In genomic region chr13:32827951-32828350, GRCm38 (mm10) we compare ENCODE assay signal across 10 mouse cellular contexts. TPM values are rescaled to one million over a fixed set of nuclear protein-coding genes. Genes with fewer than 3 reads are reported as not detected.
DNase-seq lines count a peak whose midpoint lies in the region; ATAC-seq and TF ChIP-seq lines count a peak whose summit lies in the region.
"Had no signal": no experiment of that assay in that cellular context is flagged by ENCODE, and none has a peak within 500 bp of the region (broad histone marks: within the 10 kb centered on the region; RNA-seq: fewer than 3 reads in every experiment).

No protein-coding gene starts in this region.

- H3K9me3 ChIP-seq in embryonic facial prominence, embryonic 10.5 days, result no peaks in the 10 kb centered on the region
- H3K9me3 ChIP-seq in intestine, embryonic 15.5 days, result no peaks in the 10 kb centered on the region
- H3K9me3 ChIP-seq in lung, postnatal 0 days (ENCODE audit: low read length), result no peaks in the 10 kb centered on the region
- H3K9me3 ChIP-seq: neural tube, embryonic 12.5 days had no signal

- ATAC-seq in intestine, embryonic 15.5 days, result peak; percentile 36; the same call in 1 of the 2 replicates
- no peak for ATAC-seq in lung, postnatal 0 days

- no peak overlapping the region for H3K9ac ChIP-seq in intestine, embryonic 15.5 days
- no peak overlapping the region for H3K9ac ChIP-seq in lung, postnatal 0 days (replicated peaks; ENCODE audit: low read depth)
- H3K9ac ChIP-seq: neural tube, embryonic 12.5 days had no signal

- H3K4me2 ChIP-seq in intestine, embryonic 15.5 days (replicated peaks), result no peak overlapping the region
- H3K4me2 ChIP-seq in lung, postnatal 0 days (replicated peaks; ENCODE audit: low read depth, low read length), result no peak overlapping the region
- H3K4me2 ChIP-seq: neural tube, embryonic 12.5 days had no signal

- no peaks in the 10 kb centered on the region for H3K27me3 ChIP-seq in embryonic facial prominence, embryonic 10.5 days (replicated peaks; ENCODE audit: low read depth, poor library complexity, severe bottlenecking)
- no peaks in the 10 kb centered on the region for H3K27me3 ChIP-seq in intestine, embryonic 15.5 days (replicated peaks)
- H3K27me3 ChIP-seq in lung, postnatal 0 days (replicated peaks; ENCODE audit: insufficient read depth, low read length), result no peaks in the 10 kb centered on the region
- H3K27me3 ChIP-seq: neural tube, embryonic 12.5 days had no signal

- peaks cover 4% of the 10 kb centered on the region; the same call in 1 of the 2 replicates for H3K36me3 ChIP-seq in embryonic facial prominence, embryonic 10.5 days (replicated peaks)
- no peaks in the 10 kb centered on the region for H3K36me3 ChIP-seq in intestine, embryonic 15.5 days
- H3K36me3 ChIP-seq in lung, postnatal 0 days (ENCODE audit: insufficient read depth, low read length), result no peaks in the 10 kb centered on the region

- DNase-seq in ovary, postnatal 36 days (ENCODE audit: low spot score), result peak; percentile 62
- no peak for DNase-seq in ovary, postnatal 10 days (ENCODE audit: low spot score)
- peak; percentile 82 for DNase-seq in adrenal gland, postnatal 25 days
- DNase-seq in embryonic facial prominence, embryonic 10.5 days (ENCODE audit: low spot score), result peak; percentile 61
- peak; percentile 41 for DNase-seq in lung, postnatal 0 days (ENCODE audit: low spot score)
- DNase-seq in right cerebral cortex, postnatal 10 days (ENCODE audit: low spot score in 2 of 2), result peak; percentile 60 to 62
- no peak for DNase-seq in yolk sac, embryonic 10.5 days (ENCODE audit: low spot score)

- 60% methylated on average over 4 of the region's 4 CpGs for WGBS in embryonic facial prominence, embryonic 10.5 days
- 61% methylated on average over 4 of the region's 4 CpGs for WGBS in intestine, embryonic 15.5 days
- WGBS in lung, postnatal 0 days, result 43% methylated on average over 4 of the region's 4 CpGs

- TF ChIP-seq EP300 in lung, postnatal 0 days (IDR thresholded peaks at IDR 0.05), result no peak

- H3K4me1 ChIP-seq in embryonic facial prominence, embryonic 10.5 days, result no peaks in the 10 kb centered on the region
- 0 out of 2 replicates have a peak, but pooled peaks cover 6% of the 10 kb centered on the region for H3K4me1 ChIP-seq in intestine, embryonic 15.5 days (replicated peaks)
- no peaks in the 10 kb centered on the region for H3K4me1 ChIP-seq in lung, postnatal 0 days (ENCODE audit: insufficient read depth, low read depth, low read length)
- H3K4me1 ChIP-seq: neural tube, embryonic 12.5 days had no signal

- no peak overlapping the region for H3K27ac ChIP-seq in embryonic facial prominence, embryonic 10.5 days (replicated peaks)
- no peak overlapping the region for H3K27ac ChIP-seq in intestine, embryonic 15.5 days
- no peak overlapping the region for H3K27ac ChIP-seq in lung, postnatal 0 days (ENCODE audit: low read length)
- H3K27ac ChIP-seq: neural tube, embryonic 12.5 days had no signal

- H3K4me3 ChIP-seq in embryonic facial prominence, embryonic 10.5 days, result no peak overlapping the region
- H3K4me3 ChIP-seq in intestine, embryonic 15.5 days (replicated peaks), result no peak overlapping the region
- H3K4me3 ChIP-seq in lung, postnatal 0 days (ENCODE audit: low read depth, low read length), result no peak overlapping the region
- H3K4me3 ChIP-seq: neural tube, embryonic 12.5 days had no signal

- peak; percentile 81 for TF ChIP-seq CTCF in lung, postnatal 0 days (IDR thresholded peaks at IDR 0.05)

RNA-seq across cellular contexts. Expression of gene Serpinb1a, which starts 23.0 kb away (rescaled TPM):
- 103 and 180 TPM in 2 replicates for total RNA-seq in adrenal gland, postnatal 25 days (2021)
- polyA plus RNA-seq in embryonic facial prominence, embryonic 10.5 days (2016; fragmentation: Nextera tagmentation; extraction: Ambion mirVana), result 0.67 and 1.2 TPM in 2 replicates
- 160 and 164 TPM in 2 replicates for polyA plus RNA-seq in intestine, embryonic 15.5 days (2015; fragmentation: Nextera tagmentation; extraction: Ambion mirVana)
- polyA plus RNA-seq in lung, postnatal 0 days (2015; fragmentation: Nextera tagmentation; extraction: Ambion mirVana), result 32.0 and 33.2 TPM in 2 replicates

RNA-seq across cellular contexts. Expression of gene D930007J09Rik, which starts 25.3 kb away (rescaled TPM):
- not detected in 2 replicates for total RNA-seq in adrenal gland, postnatal 25 days (2021)
- polyA plus RNA-seq in embryonic facial prominence, embryonic 10.5 days (2016; fragmentation: Nextera tagmentation; extraction: Ambion mirVana), result not detected in 2 replicates
- not detected in 2 replicates for polyA plus RNA-seq in intestine, embryonic 15.5 days (2015; fragmentation: Nextera tagmentation; extraction: Ambion mirVana)
- not detected in 2 replicates for polyA plus RNA-seq in lung, postnatal 0 days (2015; fragmentation: Nextera tagmentation; extraction: Ambion mirVana)
- total RNA-seq: gastrocnemius, postnatal 36 days had no signal
- polyA plus RNA-seq: neural tube, embryonic 12.5 days had no signal

RNA-seq across cellular contexts. Expression of gene Wrnip1, which starts 26.1 kb away (rescaled TPM):
- 44.7 and 70.5 TPM in 2 replicates for total RNA-seq in adrenal gland, postnatal 25 days (2021)
- 14.0 and 15.6 TPM in 2 replicates for polyA plus RNA-seq in embryonic facial prominence, embryonic 10.5 days (2016; fragmentation: Nextera tagmentation; extraction: Ambion mirVana)
- polyA plus RNA-seq in intestine, embryonic 15.5 days (2015; fragmentation: Nextera tagmentation; extraction: Ambion mirVana), result 24.8 and 26.2 TPM in 2 replicates
- 16.3 and 18.9 TPM in 2 replicates for polyA plus RNA-seq in lung, postnatal 0 days (2015; fragmentation: Nextera tagmentation; extraction: Ambion mirVana)

RNA-seq across cellular contexts. Expression of gene Mylk4, which starts 44.2 kb away (rescaled TPM):
- 0.06 TPM in 1 of 2 replicates, not detected in the other for total RNA-seq in adrenal gland, postnatal 25 days (2021)
- polyA plus RNA-seq in embryonic facial prominence, embryonic 10.5 days (2016; fragmentation: Nextera tagmentation; extraction: Ambion mirVana), result 0.02 TPM in 1 of 2 replicates, not detected in the other
- 0.08 TPM in 1 of 2 replicates, not detected in the other for polyA plus RNA-seq in intestine, embryonic 15.5 days (2015; fragmentation: Nextera tagmentation; extraction: Ambion mirVana)
- polyA plus RNA-seq in lung, postnatal 0 days (2015; fragmentation: Nextera tagmentation; extraction: Ambion mirVana), result 0.02 TPM in 1 of 2 replicates, not detected in the other

Comparison
In these comparisons a context has a peak if more than half of its experiments do, and no peak if none do; other contexts are left out.
1. DNase-seq: peak in ovary, postnatal 36 days (single experiment), adrenal gland, postnatal 25 days (single experiment), embryonic facial prominence, embryonic 10.5 days (single experiment), lung, postnatal 0 days (single experiment) and right cerebral cortex, postnatal 10 days (2 of 2); none in ovary, postnatal 10 days (single experiment) and yolk sac, embryonic 10.5 days (single experiment).
2. RNA of gene Serpinb1a, which starts 23.0 kb away (polyA plus RNA-seq): 160 to 164 TPM in intestine, embryonic 15.5 days and 32.0 to 33.2 TPM in lung, postnatal 0 days; 0.67 to 1.2 TPM in embryonic facial prominence, embryonic 10.5 days; every median in the first group is over 10 times any median in the second.